In genomic region chr4:87739104-87739503, GRCm38 (mm10) we compare ENCODE assay signal across 21 mouse cellular contexts.
DNase-seq lines count a peak whose midpoint lies in the region; ATAC-seq lines count a peak whose summit lies in the region.
"Had no signal": no experiment of that assay in that cellular context is flagged by ENCODE, and none has a peak within 500 bp of the region (broad histone marks: within the 10 kb centered on the region; RNA-seq: fewer than 3 reads in every experiment).

No protein-coding gene starts in this region.

- no peak overlapping the region for H3K9ac ChIP-seq in embryonic facial prominence, embryonic 12.5 days
- no peak overlapping the region for H3K9ac ChIP-seq in forebrain, embryonic 14.5 days (ENCODE audit: low read length)
- H3K9ac ChIP-seq: heart, embryonic 15.5 days had no signal

- H3K27ac ChIP-seq in embryonic facial prominence, embryonic 12.5 days: 0 out of 2 replicates have a peak overlapping the region, but pooled peaks have one; percentile 18
- no peak overlapping the region for H3K27ac ChIP-seq in embryonic facial prominence, embryonic 10.5 days (replicated peaks)
- no peak overlapping the region; the same call in 1 of the 2 replicates for H3K27ac ChIP-seq in forebrain, embryonic 14.5 days (ENCODE audit: low read depth, low read length)
- H3K27ac ChIP-seq: heart, embryonic 15.5 days; hindbrain, embryonic 10.5 days; kidney, postnatal 0 days; stomach, postnatal 0 days had no signal

- H3K27me3 ChIP-seq in embryonic facial prominence, embryonic 12.5 days: no peaks in the 10 kb centered on the region
- H3K27me3 ChIP-seq in embryonic facial prominence, embryonic 10.5 days (replicated peaks; ENCODE audit: low read depth, poor library complexity, severe bottlenecking): no peaks in the 10 kb centered on the region
- no peaks in the 10 kb centered on the region for H3K27me3 ChIP-seq in forebrain, embryonic 14.5 days (replicated peaks; ENCODE audit: control insufficient read depth, insufficient read depth, low read length)
- H3K27me3 ChIP-seq: heart, embryonic 15.5 days; Patski had no signal

- no peak for DNase-seq in embryonic facial prominence, embryonic 10.5 days (ENCODE audit: low spot score)
- DNase-seq in MN1 (ENCODE audit: low spot score): peak; percentile 13
- DNase-seq in forebrain, embryonic 14.5 days (ENCODE audit: low spot score): peak; percentile 38
- peak; percentile 21 for DNase-seq in large intestine, adult 2 months (ENCODE audit: low read depth, low spot score)
- DNase-seq in heart, postnatal 14 days: no peak
- DNase-seq in ovary, postnatal 14 days (ENCODE audit: low spot score): no peak
- DNase-seq in layer of hippocampus, postnatal 25 days (ENCODE audit: extremely low spot score in 1 of 2, low spot score in 1 of 2): no peak
- DNase-seq: adrenal gland, postnatal 14 days; cerebellum, adult 11 months; cerebellum, postnatal 10 days; gastrocnemius, postnatal 14 days; lung, adult 2 months; right cerebral cortex, postnatal 4 days had no signal

- no peak for ATAC-seq in embryonic facial prominence, embryonic 12.5 days (ENCODE audit: insufficient number of reproducible peaks, insufficient read depth, low FRiP score, low TSS enrichment)
- ATAC-seq in forebrain, embryonic 14.5 days: peak; percentile 29; the same call in 1 of the 2 replicates
- ATAC-seq: intestine, postnatal 0 days had no signal

- intact Hi-C loops in heart, postnatal 14 days (cut with DNase I): no loop called here

- WGBS in embryonic facial prominence, embryonic 12.5 days: 88% methylated on average over 2 of the region's 2 CpGs
- 90% methylated on average over 2 of the region's 2 CpGs for WGBS in embryonic facial prominence, embryonic 10.5 days
- 65% methylated on average over 2 of the region's 2 CpGs for WGBS in forebrain, embryonic 14.5 days
- 34% methylated on average over 2 of the region's 2 CpGs for WGBS in large intestine, adult 2 months

- H3K36me3 ChIP-seq in embryonic facial prominence, embryonic 12.5 days: no peaks in the 10 kb centered on the region
- no peaks in the 10 kb centered on the region for H3K36me3 ChIP-seq in embryonic facial prominence, embryonic 10.5 days (replicated peaks)
- H3K36me3 ChIP-seq in forebrain, embryonic 14.5 days (ENCODE audit: control insufficient read depth, insufficient read depth, low read length): no peaks in the 10 kb centered on the region
- H3K36me3 ChIP-seq: heart, embryonic 15.5 days; hindbrain, embryonic 10.5 days had no signal

- no peak overlapping the region for H3K4me3 ChIP-seq in embryonic facial prominence, embryonic 12.5 days
- H3K4me3 ChIP-seq in embryonic facial prominence, embryonic 10.5 days: no peak overlapping the region
- no peak overlapping the region for H3K4me3 ChIP-seq in forebrain, embryonic 14.5 days (ENCODE audit: low read depth, low read length)
- H3K4me3 ChIP-seq: heart, embryonic 15.5 days; hindbrain, embryonic 10.5 days had no signal

- H3K9me3 ChIP-seq in embryonic facial prominence, embryonic 12.5 days: no peaks in the 10 kb centered on the region
- no peaks in the 10 kb centered on the region for H3K9me3 ChIP-seq in embryonic facial prominence, embryonic 10.5 days
- H3K9me3 ChIP-seq in forebrain, embryonic 14.5 days (replicated peaks; ENCODE audit: control insufficient read depth, low read length): no peaks in the 10 kb centered on the region
- H3K9me3 ChIP-seq: heart, embryonic 15.5 days; hindbrain, embryonic 10.5 days had no signal

- H3K4me1 ChIP-seq in embryonic facial prominence, embryonic 12.5 days: peaks cover 13% of the 10 kb centered on the region; the same call in 1 of the 2 replicates
- peaks cover 9% of the 10 kb centered on the region for H3K4me1 ChIP-seq in embryonic facial prominence, embryonic 10.5 days
- H3K4me1 ChIP-seq in forebrain, embryonic 14.5 days (ENCODE audit: control insufficient read depth, insufficient read depth, low read length): peaks cover 8% of the 10 kb centered on the region; the same call in 1 of the 2 replicates

- H3K4me2 ChIP-seq in embryonic facial prominence, embryonic 12.5 days (replicated peaks): no peak overlapping the region
- no peak overlapping the region for H3K4me2 ChIP-seq in forebrain, embryonic 14.5 days (ENCODE audit: low read length)
- H3K4me2 ChIP-seq: heart, embryonic 15.5 days; liver, embryonic 11.5 days had no signal

Comparison
In these comparisons a context has a peak if more than half of its experiments do, and no peak if none do; other contexts are left out.
1. DNase-seq: peak in MN1 (single experiment), forebrain, embryonic 14.5 days (single experiment) and large intestine, adult 2 months (single experiment); none in embryonic facial prominence, embryonic 10.5 days (single experiment), heart, postnatal 14 days (0 of 2), ovary, postnatal 14 days (single experiment) and layer of hippocampus, postnatal 25 days (0 of 2).